15 mouse cellular contexts compared by ENCODE assay signal in genomic region chr3:28554934-28555333, GRCm38 (mm10).
A peak's percentile ranks its signal among the peaks of the same experiment; 100 is the strongest.
DNase-seq lines count a peak whose midpoint lies in the region; ATAC-seq lines count a peak whose summit lies in the region.
"Had no signal": no experiment of that assay in that cellular context is flagged by ENCODE, and none has a peak within 500 bp of the region (broad histone marks: within the 10 kb centered on the region; RNA-seq: fewer than 3 reads in every experiment).

No protein-coding gene starts in this region.

- H3K9me3 ChIP-seq in forebrain, embryonic 15.5 days: no peaks in the 10 kb centered on the region
- H3K9me3 ChIP-seq in forebrain, embryonic 10.5 days: no peaks in the 10 kb centered on the region
- H3K9me3 ChIP-seq: limb, embryonic 12.5 days; megakaryocyte, embryonic 14.5 days had no signal

- DNase-seq in forebrain, embryonic 10.5 days (ENCODE audit: extremely low spot score, low spot score): no peak
- DNase-seq in right cerebral cortex, adult 18-20 months: peak; percentile 70
- no peak for DNase-seq in right cerebral cortex, postnatal 10 days (ENCODE audit: low spot score in 2 of 2)
- DNase-seq in yolk sac, embryonic 10.5 days (ENCODE audit: low spot score): no peak
- DNase-seq in gastrocnemius, postnatal 10 days: no peak
- no peak for DNase-seq in heart, postnatal 36 days
- DNase-seq: heart, postnatal 10 days; spleen, adult 18-20 months had no signal

- H3K36me3 ChIP-seq in forebrain, embryonic 15.5 days: no peaks in the 10 kb centered on the region
- H3K36me3 ChIP-seq in forebrain, embryonic 10.5 days (replicated peaks): no peaks in the 10 kb centered on the region
- H3K36me3 ChIP-seq: limb, embryonic 12.5 days had no signal

- no peak for ATAC-seq in forebrain, embryonic 15.5 days (replicated peaks)
- peak; percentile 67 for ATAC-seq in megakaryocyte progenitor cell, adult 5-6 weeks (replicated peaks; ENCODE audit: poor library complexity)
- ATAC-seq: activated CD4-positive, CD25-positive, alpha-beta regulatory T cell, adult 4 months; CD4-positive, CD25-positive, alpha-beta regulatory T cell, adult 4 months had no signal

- H3K4me2 ChIP-seq in forebrain, embryonic 15.5 days (replicated peaks): no peak overlapping the region
- H3K4me2 ChIP-seq: limb, embryonic 12.5 days had no signal

- H3K4me3 ChIP-seq in forebrain, embryonic 15.5 days: no peak overlapping the region
- H3K4me3 ChIP-seq in forebrain, embryonic 10.5 days: no peak overlapping the region
- H3K4me3 ChIP-seq: erythroblast, embryonic 14.5 days; limb, embryonic 12.5 days; megakaryocyte, embryonic 14.5 days had no signal

- intact Hi-C loops in heart, postnatal 36 days (cut with DNase I): no loop called here

- H3K27ac ChIP-seq in forebrain, embryonic 15.5 days (replicated peaks): peak overlapping the region; percentile 55
- no peak overlapping the region for H3K27ac ChIP-seq in forebrain, embryonic 10.5 days
- H3K27ac ChIP-seq: limb, embryonic 12.5 days had no signal

- peaks cover 69% of the 10 kb centered on the region for H3K4me1 ChIP-seq in forebrain, embryonic 15.5 days
- H3K4me1 ChIP-seq in forebrain, embryonic 10.5 days: peaks cover 19% of the 10 kb centered on the region; the same call in 1 of the 2 replicates

- WGBS in forebrain, embryonic 15.5 days: 53% methylated on average over 9 of the region's 9 CpGs
- 89% methylated on average over 9 of the region's 9 CpGs for WGBS in forebrain, embryonic 10.5 days

- H3K9ac ChIP-seq in forebrain, embryonic 15.5 days (replicated peaks): no peak overlapping the region
- H3K9ac ChIP-seq: limb, embryonic 12.5 days had no signal

- no peaks in the 10 kb centered on the region for H3K27me3 ChIP-seq in forebrain, embryonic 15.5 days
- no peaks in the 10 kb centered on the region for H3K27me3 ChIP-seq in forebrain, embryonic 10.5 days (ENCODE audit: poor library complexity, severe bottlenecking)
- H3K27me3 ChIP-seq: megakaryocyte, embryonic 14.5 days had no signal
